Mouse (Mus musculus) c-Kit-negative CD71-positive TER-119-positive erythroid progenitor cells, embryonic 14.5 days (primary cell): ENCODE measurements around the gene Dmrt2.

Source experiments
- DNase-seq: peaks from one replicate; pipeline ENCODE4 v3.0.0-alpha.2; 2013; ENCODE audit warnings: low read depth, low spot score

Gene Dmrt2

GRCm38 (mm10) chr19:25672101-25672950, at the start of gene Dmrt2:
TSS of gene Dmrt2 (plus strand) at chr19:25672411.
- DNase-seq = no peak

- DNase-seq = peak; percentile 6
Measured at GRCm38 (mm10) chr19:25628490-25628889, 43.7 kb upstream of the Dmrt2 start.

GRCm38 (mm10) chr19:25635119-25635518, 37.1 kb upstream of the Dmrt2 start:
- DNase-seq = no peak

- DNase-seq = no peak
Measured at GRCm38 (mm10) chr19:25635622-25636244, 36.5 kb upstream of the Dmrt2 start.

GRCm38 (mm10) chr19:25638766-25639361, 33.3 kb upstream of the Dmrt2 start:
- no peak for DNase-seq

GRCm38 (mm10) chr19:25641786-25642185, 30.4 kb upstream of the Dmrt2 start:
- DNase-seq = no peak

- no peak for DNase-seq
Measured at GRCm38 (mm10) chr19:25647136-25647535, 25.1 kb upstream of the Dmrt2 start.

GRCm38 (mm10) chr19:25648701-25649100, 23.5 kb upstream of the Dmrt2 start:
- DNase-seq = no peak

GRCm38 (mm10) chr19:25650474-25650873, 21.7 kb upstream of the Dmrt2 start:
- DNase-seq = no peak

- no peak for DNase-seq
Measured at GRCm38 (mm10) chr19:25652560-25652959, 19.7 kb upstream of the Dmrt2 start.

- DNase-seq = no peak
Measured at GRCm38 (mm10) chr19:25654034-25654749, 18.0 kb upstream of the Dmrt2 start.

- DNase-seq = no peak
Measured at GRCm38 (mm10) chr19:25665486-25666339, 6.5 kb upstream of the Dmrt2 start.

- no peak for DNase-seq
Measured at GRCm38 (mm10) chr19:25667836-25668235, 4.4 kb upstream of the Dmrt2 start.

- DNase-seq = no peak
Measured at GRCm38 (mm10) chr19:25669593-25670248, 2.5 kb upstream of the Dmrt2 start.

GRCm38 (mm10) chr19:25670571-25671285, 1.5 kb upstream of the Dmrt2 start:
- DNase-seq = no peak

GRCm38 (mm10) chr19:25671681-25672080, 530 bp upstream of the Dmrt2 start:
- no peak for DNase-seq

GRCm38 (mm10) chr19:25673224-25674055, 1.2 kb downstream of the Dmrt2 start:
- DNase-seq = no peak

- DNase-seq = no peak
Measured at GRCm38 (mm10) chr19:25674056-25674420, 1.8 kb downstream of the Dmrt2 start.

GRCm38 (mm10) chr19:25674744-25675143, 2.5 kb downstream of the Dmrt2 start:
- no peak for DNase-seq
